Mouse (Mus musculus): ENCODE measurements around the gene Jak2. TPM values are rescaled to one million over a fixed set of nuclear protein-coding genes. Genes with fewer than 3 reads are reported as not detected.

Jak2 gene
- total RNA-seq, 2 experiments from 2014 or later = 25.3 to 32.6 TPM

- no peak for ATAC-seq (replicated peaks; ENCODE audit: poor library complexity, severe bottlenecking)
Observed at GRCm38 (mm10) chr19:29294756-29295155, 43.1 kb downstream of the Jak2 start.

- no peak for ATAC-seq (replicated peaks; ENCODE audit: poor library complexity, severe bottlenecking)
Observed at GRCm38 (mm10) chr19:29296166-29296565, 44.5 kb downstream of the Jak2 start.

- no peak for ATAC-seq (replicated peaks; ENCODE audit: poor library complexity, severe bottlenecking)
Observed at GRCm38 (mm10) chr19:29297366-29297765, 45.7 kb downstream of the Jak2 start.

GRCm38 (mm10) chr19:29300919-29301318 lies 49.3 kb downstream of the Jak2 start:
- no peak for ATAC-seq (replicated peaks; ENCODE audit: poor library complexity, severe bottlenecking)

GRCm38 (mm10) chr19:29302119-29302518 lies 50.5 kb downstream of the Jak2 start:
- no peak for ATAC-seq (replicated peaks; ENCODE audit: poor library complexity, severe bottlenecking)

GRCm38 (mm10) chr19:29308832-29309231 lies 57.2 kb downstream of the Jak2 start:
- ATAC-seq (replicated peaks; ENCODE audit: poor library complexity, severe bottlenecking) = no peak

GRCm38 (mm10) chr19:29311791-29312190 lies 60.2 kb downstream of the Jak2 start:
- no peak for ATAC-seq (replicated peaks; ENCODE audit: poor library complexity, severe bottlenecking)

- ATAC-seq (replicated peaks; ENCODE audit: poor library complexity, severe bottlenecking) = no peak
Observed at GRCm38 (mm10) chr19:29312661-29313060, 61.0 kb downstream of the Jak2 start.

GRCm38 (mm10) chr19:29323416-29324049 lies 71.9 kb downstream of the Jak2 start:
- 0 out of 2 replicates have a peak, but pooled peaks have one; percentile 19 for ATAC-seq (replicated peaks; ENCODE audit: poor library complexity, severe bottlenecking)

- ATAC-seq (replicated peaks; ENCODE audit: poor library complexity, severe bottlenecking) = peak; percentile 90
Observed at GRCm38 (mm10) chr19:29325053-29325851, 73.6 kb downstream of the Jak2 start, which contains the start of gene Insl6. Gene Insl6, minus strand, starts transcription at chr19:29325356.

- no peak for ATAC-seq (replicated peaks; ENCODE audit: poor library complexity, severe bottlenecking)
Observed at GRCm38 (mm10) chr19:29325852-29326180, 74.2 kb downstream of the Jak2 start.

GRCm38 (mm10) chr19:29326396-29326795 lies 74.8 kb downstream of the Jak2 start:
- no peak for ATAC-seq (replicated peaks; ENCODE audit: poor library complexity, severe bottlenecking)

- no peak for ATAC-seq (replicated peaks; ENCODE audit: poor library complexity, severe bottlenecking)
Observed at GRCm38 (mm10) chr19:29326822-29327552, 75.4 kb downstream of the Jak2 start.

GRCm38 (mm10) chr19:29334068-29334745 lies 82.6 kb downstream of the Jak2 start, which contains the start of gene Rln1:
Gene Rln1, minus strand, starts transcription at chr19:29334670.
- ATAC-seq (replicated peaks; ENCODE audit: poor library complexity, severe bottlenecking) = 0 out of 2 replicates have a peak, but pooled peaks have one; percentile 20

GRCm38 (mm10) chr19:29336624-29337023 lies 85.0 kb downstream of the Jak2 start:
- no peak for ATAC-seq (replicated peaks; ENCODE audit: poor library complexity, severe bottlenecking)

GRCm38 (mm10) chr19:29341029-29341428 lies 89.4 kb downstream of the Jak2 start:
- peak; percentile 46; the same call in 1 of the 2 replicates for ATAC-seq (replicated peaks; ENCODE audit: poor library complexity, severe bottlenecking)

GRCm38 (mm10) chr19:29342281-29342680 lies 90.7 kb downstream of the Jak2 start:
- ATAC-seq (replicated peaks; ENCODE audit: poor library complexity, severe bottlenecking) = no peak

- ATAC-seq (replicated peaks; ENCODE audit: poor library complexity, severe bottlenecking) = no peak
Observed at GRCm38 (mm10) chr19:29344868-29345267, 93.2 kb downstream of the Jak2 start.

GRCm38 (mm10) chr19:29345636-29346035 lies 94.0 kb downstream of the Jak2 start:
- ATAC-seq (replicated peaks; ENCODE audit: poor library complexity, severe bottlenecking) = no peak

GRCm38 (mm10) chr19:29350991-29351390 lies 99.4 kb downstream of the Jak2 start:
- no peak for ATAC-seq (replicated peaks; ENCODE audit: poor library complexity, severe bottlenecking)
